Mouse (Mus musculus) intestine, postnatal 0 days (tissue): Measurements from ENCODE around the gene Gsg1. TPM values are rescaled to one million over a fixed set of nuclear protein-coding genes. Genes with fewer than 3 reads are reported as not detected.

ENCODE experiments used
- ATAC-seq: fragments of 200-750 bp; cut with Nextera tagmentation; 2 replicates; pipeline ENCODE4 v1.8.0; 2017; ENCODE audit warnings: mild to moderate bottlenecking, moderate TSS enrichment, moderate library complexity
- H3K27ac ChIP-seq: fragments of 300-500 bp; sonication (generic); 2 replicates; pipeline ENCODE4 v1.5.1; 2014; ENCODE audit warnings: mild to moderate bottlenecking, low read depth, low read length, moderate library complexity
- H3K27me3 ChIP-seq: fragments of 300-500 bp; sonication (generic); replicated peaks from 2 replicates; pipeline ENCODE4 v1.6.1; 2014; ENCODE audit warnings: low read length, mixed read lengths; ENCODE audit not compliant: control insufficient read depth, insufficient read depth
- H3K36me3 ChIP-seq: fragments of 300-500 bp; sonication (generic); 2 replicates; pipeline ENCODE4 v1.6.1; 2014; ENCODE audit warnings: mild to moderate bottlenecking, moderate library complexity; ENCODE audit not compliant: control insufficient read depth, insufficient read depth
- H3K4me1 ChIP-seq: fragments of 300-500 bp; sonication (generic); replicated peaks from 2 replicates; pipeline ENCODE4 v1.6.1; 2014; ENCODE audit warnings: antibody characterized with exemption, low read length, mixed read lengths; ENCODE audit not compliant: control insufficient read depth, insufficient read depth
- H3K4me2 ChIP-seq: fragments of 300-500 bp; sonication (generic); replicated peaks from 2 replicates; pipeline ENCODE4 v1.6.1; 2014; ENCODE audit warnings: low read depth, mild to moderate bottlenecking, moderate library complexity
- H3K4me3 ChIP-seq: fragments of 300-500 bp; sonication (generic); 2 replicates; pipeline ENCODE4 v1.5.1; 2014; ENCODE audit warnings: low read depth, low read length
- H3K9ac ChIP-seq: fragments of 300-500 bp; sonication (generic); 2 replicates; pipeline ENCODE4 v1.6.1; 2014; ENCODE audit warnings: mild to moderate bottlenecking, low read depth, low read length
- H3K9me3 ChIP-seq: fragments of 300-500 bp; sonication (generic); 2 replicates; pipeline ENCODE4 v1.6.1; 2016; ENCODE audit warnings: mixed run types; ENCODE audit not compliant: control insufficient read depth
- CTCF ChIP-seq: sonication (generic); IDR thresholded peaks from 2 replicates; pipeline ENCODE4 v1.5.1; 2016; ENCODE audit warnings: low read depth, mild to moderate bottlenecking, control low read depth, antibody characterized with exemption, moderate library complexity
- WGBS: fragments of 180-500 bp; shearing (Covaris S2); extraction: QIAGEN DNeasy Blood & Tissue Kit; methylation state at CpG from one replicate; pipeline ENCODE4 v1.1.7; 2014; 5-methylcytosine and 5-hydroxymethylcytosine counted together
- polyA plus RNA-seq: library from polyadenylated mRNA; unstranded; fragments of >200 nt; fragmentation: Nextera tagmentation; extraction: Ambion mirVana; gene quantifications from 2 replicates; pipeline ENCODE4 v1.2.1, GENCODE M21; 2015

The Gsg1 gene
- polyA plus RNA-seq, 1 experiment from 2014 or later = 0.73 TPM

GRCm38 (mm10) chr6:135197921-135198532 lies 56.1 kb downstream of the Gsg1 start, which contains the start of the genes Fam234b and Hebp1:
TSS of gene Fam234b (plus strand) at chr6:135197977.
TSS of gene Hebp1 (minus strand) at chr6:135198022.
- Histone ChIP-seq H3K36me3 (no peaks in the 10 kb centered on the region), H3K4me2 (peak within 1 kb of the TSS; percentile 92), H3K4me3 (peak within 1 kb of the TSS; percentile 92), H3K9me3 (no peaks in the 10 kb centered on the region), H3K27ac (peak within 1 kb of the TSS; percentile 66), H3K4me1 (no peaks in the 10 kb centered on the region), H3K27me3 (no peaks in the 10 kb centered on the region), H3K9ac (peak within 1 kb of the TSS; percentile 80)
- WGBS = under 1% methylated on average over 52 of the region's 52 CpGs
- TF ChIP-seq CTCF = peak; percentile 38; the same call in 1 of the 2 replicates
- peak; percentile 62 for ATAC-seq

GRCm38 (mm10) chr6:135197446-135197845 lies 56.7 kb downstream of the Gsg1 start:
- Histone ChIP-seq H3K4me1 (no peaks in the 10 kb centered on the region), H3K9ac (peak overlapping the region; percentile 80), H3K27me3 (no peaks in the 10 kb centered on the region), H3K9me3 (no peaks in the 10 kb centered on the region), H3K4me3 (peak overlapping the region; percentile 92), H3K36me3 (no peaks in the 10 kb centered on the region; the same call in 1 of the 2 replicates), H3K4me2 (peak overlapping the region; percentile 92), H3K27ac (0 out of 2 replicates have a peak overlapping the region, but pooled peaks have one; percentile 66)
- WGBS = 18% methylated on average over 7 of the region's 7 CpGs
- ATAC-seq = no peak
- TF ChIP-seq CTCF = no peak

GRCm38 (mm10) chr6:135196707-135197106 lies 57.4 kb downstream of the Gsg1 start:
- H3K27ac ChIP-seq = no peak overlapping the region

DNA sequence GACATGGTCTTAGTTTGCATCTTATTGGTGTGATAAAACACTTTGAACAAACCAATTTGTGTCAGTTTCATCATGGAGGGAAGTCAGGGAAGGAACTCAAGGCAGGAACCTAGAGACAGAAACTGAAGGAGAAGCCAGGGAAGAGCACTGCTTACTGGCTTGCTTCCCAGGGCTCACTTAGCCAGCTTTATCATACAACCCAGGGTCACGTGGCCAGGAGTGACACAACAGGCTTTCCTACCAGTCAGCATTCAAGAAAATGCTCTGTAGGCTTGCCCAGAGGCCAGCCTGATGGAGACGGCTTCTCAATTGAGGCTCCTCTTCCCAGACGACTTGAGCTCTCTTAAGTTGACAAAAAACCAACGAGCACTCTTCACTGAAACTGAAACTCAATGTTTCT lies 59.2 kb downstream of the Gsg1 start:
- Histone ChIP-seq H3K27ac (no peak overlapping the region), H3K9ac (no peak overlapping the region), H3K27me3 (no peaks in the 10 kb centered on the region), H3K36me3 (no peaks in the 10 kb centered on the region; the same call in 1 of the 2 replicates), H3K9me3 (no peaks in the 10 kb centered on the region), H3K4me2 (no peak overlapping the region), H3K4me3 (no peak overlapping the region), H3K4me1 (no peaks in the 10 kb centered on the region)
- no peak for TF ChIP-seq CTCF
- ATAC-seq = no peak
- WGBS = 53% methylated on average over 4 of the region's 4 CpGs

More at GRCm38 (mm10) chr6:135196707-135197106, 57.4 kb downstream of the Gsg1 start:
- H3K4me2 ChIP-seq = no peak overlapping the region
- no peaks in the 10 kb centered on the region for H3K4me1 ChIP-seq
- no peak overlapping the region for H3K9ac ChIP-seq
- ATAC-seq = no peak
- H3K36me3 ChIP-seq = no peaks in the 10 kb centered on the region; the same call in 1 of the 2 replicates
- no peak for TF ChIP-seq CTCF
- no peaks in the 10 kb centered on the region for H3K9me3 ChIP-seq
- H3K4me3 ChIP-seq = no peak overlapping the region
- WGBS = 62% methylated on average over 8 of the region's 8 CpGs
- H3K27me3 ChIP-seq = no peaks in the 10 kb centered on the region

- 60% methylated on average over 4 of the region's 4 CpGs for WGBS
- H3K4me3 ChIP-seq = no peak overlapping the region
- H3K4me1 ChIP-seq = no peaks in the 10 kb centered on the region
These were observed 60.4 kb downstream of the Gsg1 start for GRCm38 (mm10) chr6:135193733-135194132.

GRCm38 (mm10) chr6:135192993-135193392 lies 61.2 kb downstream of the Gsg1 start:
- no peak overlapping the region for H3K4me2 ChIP-seq
- no peak for ATAC-seq
- no peaks in the 10 kb centered on the region for H3K27me3 ChIP-seq
- no peaks in the 10 kb centered on the region for H3K4me1 ChIP-seq
- TF ChIP-seq CTCF = no peak
- no peaks in the 10 kb centered on the region for H3K9me3 ChIP-seq
- H3K36me3 ChIP-seq = no peaks in the 10 kb centered on the region; the same call in 1 of the 2 replicates
- no peak overlapping the region for H3K9ac ChIP-seq
- WGBS = 83% methylated on average over 8 of the region's 8 CpGs
- H3K27ac ChIP-seq = no peak overlapping the region
- H3K4me3 ChIP-seq = no peak overlapping the region

More at GRCm38 (mm10) chr6:135193733-135194132, 60.4 kb downstream of the Gsg1 start:
- Histone ChIP-seq H3K9me3 (no peaks in the 10 kb centered on the region), H3K4me2 (no peak overlapping the region), H3K27me3 (no peaks in the 10 kb centered on the region), H3K27ac (no peak overlapping the region), H3K36me3 (no peaks in the 10 kb centered on the region; the same call in 1 of the 2 replicates), H3K9ac (no peak overlapping the region)
- no peak for ATAC-seq
- no peak for TF ChIP-seq CTCF
